Mouse (Mus musculus): ENCODE measurements around the gene Vps33b. TPM values are rescaled to one million over a fixed set of nuclear protein-coding genes. Genes with fewer than 3 reads are reported as not detected.
"Not testable (repeated sequence)": the region's sequence is repeated elsewhere in the genome, so short reads cannot be mapped to it uniquely, and the experiment has no call there.

Gene Vps33b
- polyA plus RNA-seq, 1 experiment from 2014 or later = 6.8 TPM

DNA sequence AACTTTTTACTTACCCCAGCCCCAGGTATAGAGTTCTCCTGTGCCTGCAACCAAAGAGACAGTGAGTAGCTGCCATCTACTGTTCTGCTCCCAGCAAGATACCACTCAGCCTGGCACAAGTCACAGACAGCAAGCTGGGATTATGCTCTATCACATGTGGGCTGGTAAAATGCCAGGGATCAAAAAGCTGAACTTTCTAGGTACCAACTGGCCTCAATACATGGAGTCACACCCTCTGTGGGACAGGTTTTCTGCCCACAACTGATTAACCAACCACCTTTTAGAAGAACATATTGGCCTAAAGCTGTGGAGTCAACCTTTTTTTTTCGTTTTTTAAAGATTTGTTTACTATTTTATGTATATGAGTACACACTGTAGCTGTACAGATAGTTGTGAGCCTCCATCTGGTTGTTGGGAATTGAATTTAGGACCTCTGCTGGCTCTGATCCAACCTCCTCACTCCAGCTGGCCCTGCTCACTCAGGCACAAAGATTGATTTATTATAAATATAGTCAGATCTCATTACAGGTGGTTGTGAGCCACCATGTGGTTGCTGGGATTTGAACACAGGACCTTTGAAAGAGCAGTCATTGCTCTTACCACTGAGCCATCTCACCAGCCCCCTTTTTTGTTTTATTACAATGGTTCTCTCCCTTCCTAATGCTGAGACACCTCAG is 48.1 kb downstream of the Vps33b start:
- no peak for DNase-seq (ENCODE audit: low spot score)

DNA sequence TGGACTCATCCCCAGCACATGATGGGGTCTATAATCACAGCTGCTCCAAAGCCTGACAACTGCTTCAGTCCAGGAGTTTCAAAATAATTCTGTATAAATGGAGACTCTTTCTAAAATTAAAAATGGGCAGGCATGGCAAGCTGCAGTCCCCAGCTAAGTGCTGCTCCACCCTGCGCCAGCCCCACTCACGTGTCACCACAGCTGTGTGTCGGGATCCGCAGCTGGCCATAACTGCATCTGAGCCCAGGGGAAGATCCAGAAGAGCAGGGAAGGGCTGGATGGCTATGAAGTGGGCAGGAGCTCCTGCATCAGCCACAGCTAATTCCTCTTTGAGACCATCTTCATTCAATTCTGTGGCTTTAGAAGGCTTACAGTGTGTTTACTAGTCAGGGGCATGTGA is 49.2 kb downstream of the Vps33b start:
- no peak for DNase-seq (ENCODE audit: low spot score)

DNA sequence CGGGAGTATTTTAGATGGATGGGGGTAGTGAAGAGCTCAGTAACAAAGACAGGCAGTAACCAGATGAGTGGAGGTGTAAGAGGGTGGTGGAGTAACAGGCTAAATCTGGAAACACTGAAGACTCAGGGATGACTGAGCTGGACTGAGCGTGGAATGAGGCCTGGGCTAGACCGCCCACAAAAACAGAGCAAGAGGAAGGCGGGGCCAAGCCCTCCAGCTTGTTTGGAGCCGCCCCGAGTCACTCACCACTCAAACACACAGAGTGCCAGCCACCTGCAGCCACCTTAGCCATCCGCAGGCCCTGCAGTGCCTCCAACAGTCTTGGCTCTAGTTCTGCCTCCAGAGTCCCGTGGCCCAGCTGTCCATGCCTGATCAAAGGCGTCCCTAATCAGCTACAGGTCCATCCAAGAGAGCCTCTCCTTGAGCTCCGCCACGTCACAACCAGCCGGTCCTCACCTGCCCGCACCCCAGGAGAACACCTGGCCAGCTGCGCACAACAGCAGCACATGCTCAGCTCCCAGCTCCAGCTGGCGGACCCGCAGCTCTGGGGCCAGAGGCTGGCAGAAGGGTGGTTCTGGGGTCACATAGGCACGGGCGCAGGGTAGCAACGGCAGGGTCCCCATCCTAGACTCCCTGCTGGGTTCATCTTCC is 50.5 kb downstream of the Vps33b start:
- DNase-seq (ENCODE audit: low spot score) = no peak

DNA sequence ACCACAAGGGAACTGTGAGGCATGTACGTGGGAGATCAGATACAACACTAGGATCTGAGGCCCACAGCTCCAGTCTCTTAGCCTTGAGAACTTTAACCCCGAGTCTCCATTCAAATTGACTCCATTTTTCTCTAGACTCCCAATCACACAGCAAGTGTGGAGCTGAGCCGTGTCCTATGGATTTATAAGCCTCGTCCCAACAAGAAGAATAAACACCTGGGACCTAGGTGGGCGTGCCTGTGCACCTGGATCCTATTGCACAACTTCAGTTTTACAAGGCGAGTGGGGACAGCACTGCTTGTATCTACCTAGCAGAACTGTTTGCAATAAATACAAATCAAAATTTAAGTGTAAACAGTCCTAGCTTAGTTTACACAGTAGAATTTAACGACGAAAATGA is 53.9 kb downstream of the Vps33b start:
- DNase-seq (ENCODE audit: low spot score) = no peak

- peak; percentile 92 for DNase-seq (ENCODE audit: low spot score)
Measured at GRCm38 (mm10) chr7:80324043-80324815, 54.8 kb downstream of the Vps33b start, which contains the start of gene Rccd1. Gene Rccd1 (minus strand): TSS chr7:80324454.

DNA sequence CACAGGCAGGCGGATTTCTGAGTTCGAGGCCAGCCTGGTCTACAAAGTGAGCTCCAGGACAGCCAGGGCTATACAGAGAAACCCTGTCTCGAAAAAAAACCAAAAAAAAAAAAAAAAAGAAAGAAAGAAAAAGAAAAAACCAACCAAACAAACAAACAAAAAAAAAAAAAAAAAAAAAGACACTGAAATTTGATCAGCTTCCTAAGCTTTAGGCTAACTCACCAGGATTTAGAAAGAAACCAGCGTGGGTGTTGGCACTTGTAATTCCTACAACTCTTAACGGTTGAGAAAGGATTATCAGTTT is 55.3 kb downstream of the Vps33b start:
- DNase-seq (ENCODE audit: low spot score) = not testable (repeated sequence)

DNA sequence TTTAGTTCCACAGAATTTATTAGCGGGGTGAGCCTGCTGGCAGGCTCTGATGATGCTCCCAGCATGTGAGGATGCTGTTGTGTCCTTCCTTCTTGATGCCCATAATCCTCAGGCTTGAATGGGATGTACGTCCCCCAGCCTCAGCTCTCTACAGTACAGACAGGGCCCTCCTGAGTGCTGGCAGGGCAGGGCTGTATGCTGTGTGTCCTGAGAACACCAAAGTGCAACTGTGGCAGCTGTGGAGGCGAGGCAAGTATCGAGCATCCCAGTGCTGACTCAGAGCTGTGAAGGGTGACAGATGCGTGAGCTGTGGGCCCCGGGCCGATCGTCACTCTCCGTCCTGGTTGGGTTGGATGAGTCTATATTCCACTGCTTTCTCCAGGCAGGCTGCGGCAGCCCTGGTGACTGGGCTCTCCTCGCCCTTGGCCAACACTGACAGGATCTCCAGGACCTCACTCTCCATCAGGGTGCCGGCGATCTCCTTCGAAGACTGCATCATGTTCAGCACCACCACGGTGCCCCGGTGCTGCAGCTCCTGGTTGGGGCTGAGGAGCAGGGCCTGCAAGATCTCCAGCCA is 55.9 kb downstream of the Vps33b start:
- no peak for DNase-seq (ENCODE audit: low spot score)

DNA sequence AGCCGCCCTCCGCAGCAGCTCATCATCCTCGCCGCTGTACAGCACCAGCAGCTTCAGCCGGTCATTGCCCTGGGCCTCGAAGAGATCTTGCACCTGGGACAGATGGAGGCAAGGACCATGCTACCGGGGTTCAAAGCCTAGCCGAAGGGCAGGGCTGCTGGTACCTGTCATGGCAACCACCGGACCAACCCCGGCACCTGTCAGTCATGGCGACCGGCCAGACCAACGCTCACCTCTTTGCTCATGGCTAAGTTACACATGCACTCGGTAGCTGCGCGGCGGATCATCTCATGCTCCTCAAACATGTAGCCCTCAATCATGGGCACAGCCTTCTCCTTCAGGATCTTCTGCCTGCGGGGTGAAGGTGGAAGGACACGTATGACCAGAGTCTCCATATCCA is 56.6 kb downstream of the Vps33b start:
- DNase-seq (ENCODE audit: low spot score) = no peak

- no peak for DNase-seq (ENCODE audit: low spot score)
Measured at GRCm38 (mm10) chr7:80330278-80330677, 60.8 kb downstream of the Vps33b start.

DNA sequence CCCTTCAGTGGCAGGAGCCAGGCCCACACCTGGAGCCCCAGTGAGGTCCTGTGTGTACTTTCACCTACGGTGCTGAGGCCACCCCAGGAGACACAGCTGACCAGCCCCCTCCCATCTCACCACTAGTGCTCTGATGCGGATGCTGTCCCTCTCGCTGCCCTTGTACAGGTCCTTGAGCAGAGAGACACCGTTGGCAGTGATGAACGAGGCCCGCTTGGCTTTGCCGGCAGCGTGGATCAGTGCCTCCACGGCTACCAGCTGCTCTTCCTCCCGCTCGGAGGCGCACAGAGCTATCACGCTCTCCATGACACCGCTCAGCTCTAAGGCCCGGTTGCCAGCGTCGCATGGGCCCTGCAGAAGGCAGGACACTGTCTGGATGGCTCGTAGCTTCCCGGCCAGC is 62.0 kb downstream of the Vps33b start:
- DNase-seq (ENCODE audit: low spot score) = no peak

DNA sequence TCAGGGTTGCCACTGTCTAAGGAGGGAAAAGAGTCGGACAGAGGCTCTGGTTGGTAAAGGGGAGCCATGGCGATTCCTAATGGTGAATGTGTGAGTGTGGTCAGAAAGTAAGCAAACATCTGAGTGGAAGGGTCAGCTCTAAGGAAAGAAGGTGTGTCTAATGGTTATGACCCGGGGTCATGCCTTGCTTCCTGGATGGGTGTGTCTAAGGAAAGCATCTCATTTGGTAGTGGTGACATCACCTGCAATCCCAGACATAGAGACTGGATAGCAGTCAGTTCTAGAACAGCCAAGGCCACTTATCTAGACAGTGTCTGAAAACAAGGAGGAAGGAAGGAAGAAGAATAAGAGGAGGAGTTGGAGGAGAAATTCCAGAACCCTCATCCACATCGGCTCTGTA is 65.4 kb downstream of the Vps33b start:
- no peak for DNase-seq (ENCODE audit: low spot score)

DNA sequence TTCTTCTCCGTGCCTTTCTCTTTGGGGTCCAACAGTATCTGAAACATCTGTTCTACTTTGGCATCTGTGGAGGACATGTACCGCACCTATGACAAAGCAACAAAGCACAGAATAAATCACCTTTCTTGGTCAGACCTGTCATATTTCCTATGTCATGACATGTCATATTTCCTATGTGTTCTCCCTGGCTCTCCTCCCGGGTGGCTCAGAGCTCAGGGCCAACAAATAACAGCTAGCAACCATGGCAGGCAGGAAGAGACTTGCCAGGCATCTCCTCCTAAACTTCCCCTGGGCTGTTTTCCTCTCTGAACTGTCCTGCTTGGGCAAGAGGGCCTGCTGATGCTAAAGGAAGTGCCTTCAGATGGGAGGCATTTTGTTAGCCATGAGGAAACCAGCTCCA is 67.5 kb downstream of the Vps33b start:
- no peak for DNase-seq (ENCODE audit: low spot score)

- peak; percentile 37 for DNase-seq (ENCODE audit: low spot score)
Measured at GRCm38 (mm10) chr7:80339371-80339770, 69.9 kb downstream of the Vps33b start.

DNA sequence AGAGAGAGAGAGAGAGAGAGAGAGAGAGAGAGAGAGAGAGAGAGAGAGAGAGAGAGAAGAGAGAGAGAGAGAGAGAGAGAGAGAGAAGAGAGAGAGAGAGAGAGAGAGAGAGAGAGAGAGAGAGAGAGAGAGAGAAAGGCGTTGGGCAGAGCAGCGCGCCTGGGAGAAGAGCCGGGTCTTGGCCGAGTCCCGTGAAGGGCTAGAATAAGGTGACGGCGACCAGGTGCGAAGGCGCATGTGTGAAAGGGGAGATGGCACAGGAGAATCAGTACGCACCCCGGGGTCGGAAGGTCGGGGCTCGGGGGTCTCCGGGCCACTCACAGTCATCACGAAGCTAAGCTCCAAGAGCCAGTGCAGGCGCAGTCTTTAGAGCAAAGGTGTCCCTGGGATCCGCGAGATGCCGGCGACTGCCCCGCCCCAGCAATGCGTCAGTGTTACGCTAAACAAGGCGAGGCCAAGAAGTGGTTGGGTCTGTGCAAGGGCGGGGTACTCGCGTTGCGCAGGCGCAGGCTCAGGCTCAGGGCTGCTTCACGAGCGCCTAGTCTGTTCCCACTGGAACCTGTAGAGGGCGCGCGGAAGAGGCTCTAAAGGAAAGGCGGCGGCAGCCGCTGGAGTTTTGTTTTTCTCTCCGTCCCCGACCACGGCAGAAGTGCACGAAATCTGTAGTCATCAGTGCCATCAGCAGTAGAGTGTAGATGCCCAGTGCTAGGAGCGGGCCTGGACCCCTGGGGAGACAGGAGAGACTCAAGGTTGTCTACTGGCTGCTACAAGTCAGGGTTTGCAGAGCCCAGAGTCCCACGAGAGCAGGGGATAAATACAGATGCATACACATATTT is 70.6 kb downstream of the Vps33b start:
- peak; percentile 99 for DNase-seq (ENCODE audit: low spot score)

DNA sequence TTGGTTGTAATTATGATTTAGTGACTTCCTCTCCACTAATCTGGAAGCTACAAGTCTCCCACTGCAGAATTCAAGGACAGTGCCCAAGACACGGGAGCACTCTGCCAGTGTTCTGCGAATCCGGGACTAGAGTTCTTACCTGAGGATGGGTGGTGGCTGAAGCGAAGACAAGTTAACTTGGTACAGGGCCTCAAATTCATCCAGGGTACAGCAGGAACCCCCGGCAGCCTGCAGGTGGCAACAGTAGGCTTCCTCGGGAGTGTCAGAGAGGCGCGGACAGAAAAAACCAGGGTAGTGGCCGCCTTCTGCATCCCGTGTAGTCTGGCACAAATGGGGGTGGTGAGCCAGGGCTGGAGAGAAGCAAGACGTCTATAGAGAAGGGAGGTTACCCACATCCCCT is 71.3 kb downstream of the Vps33b start, which contains the start of gene Unc45a:
Unc45a (minus strand) TSS at position 213 of the 400 bp plus-strand sequence.
- DNase-seq (ENCODE audit: low spot score) = peak; percentile 84

Other genes starting within 250 kb of the Vps33b start
- 6.5 and 7.3 TPM in 2 replicates for gene Zfp710, start 244.8 kb upstream of the Vps33b start, polyA plus RNA-seq (2015; fragmentation: Nextera tagmentation; extraction: Ambion mirVana)
- 322 and 332 TPM in 2 replicates for gene Idh2, start 154.3 kb upstream of the Vps33b start, polyA plus RNA-seq (2015; fragmentation: Nextera tagmentation; extraction: Ambion mirVana)
- gene Sema4b, start 82.8 kb upstream of the Vps33b start, polyA plus RNA-seq (2015; fragmentation: Nextera tagmentation; extraction: Ambion mirVana) = 16.8 and 20.9 TPM in 2 replicates
- 186 and 189 TPM in 2 replicates for gene Cib1, start 36.8 kb upstream of the Vps33b start, polyA plus RNA-seq (2015; fragmentation: Nextera tagmentation; extraction: Ambion mirVana)
- 2.7 and 3.4 TPM in 2 replicates for gene Gdpgp1, start 36.8 kb upstream of the Vps33b start, polyA plus RNA-seq (2015; fragmentation: Nextera tagmentation; extraction: Ambion mirVana)
- 0.44 and 0.70 TPM in 2 replicates for gene Ttll13, start 23.3 kb upstream of the Vps33b start, polyA plus RNA-seq (2015; fragmentation: Nextera tagmentation; extraction: Ambion mirVana)
- gene Ngrn, start 8.4 kb upstream of the Vps33b start, polyA plus RNA-seq (2015; fragmentation: Nextera tagmentation; extraction: Ambion mirVana) = 65.6 and 65.8 TPM in 2 replicates
- 103 and 113 TPM in 2 replicates for gene Prc1, start 24.8 kb downstream of the Vps33b start, polyA plus RNA-seq (2015; fragmentation: Nextera tagmentation; extraction: Ambion mirVana)
- gene Rccd1, start 54.8 kb downstream of the Vps33b start, polyA plus RNA-seq (2015; fragmentation: Nextera tagmentation; extraction: Ambion mirVana) = 5.0 and 10.5 TPM in 2 replicates
- gene Unc45a, start 71.4 kb downstream of the Vps33b start, polyA plus RNA-seq (2015; fragmentation: Nextera tagmentation; extraction: Ambion mirVana) = 31.0 and 32.3 TPM in 2 replicates
- gene Hddc3, start 73.5 kb downstream of the Vps33b start, polyA plus RNA-seq (2015; fragmentation: Nextera tagmentation; extraction: Ambion mirVana) = 8.4 and 12.7 TPM in 2 replicates
- gene Man2a2, start 101.7 kb downstream of the Vps33b start, polyA plus RNA-seq (2015; fragmentation: Nextera tagmentation; extraction: Ambion mirVana) = 7.1 and 10.3 TPM in 2 replicates
- 7.3 and 7.8 TPM in 2 replicates for gene Fes, start 118.3 kb downstream of the Vps33b start, polyA plus RNA-seq (2015; fragmentation: Nextera tagmentation; extraction: Ambion mirVana)
- gene Furin, start 135.8 kb downstream of the Vps33b start, polyA plus RNA-seq (2015; fragmentation: Nextera tagmentation; extraction: Ambion mirVana) = 6.8 and 9.1 TPM in 2 replicates